Mouse (Mus musculus): ENCODE data around the gene Pla2g4e. TPM values are rescaled to one million over a fixed set of nuclear protein-coding genes. Genes with fewer than 3 reads are reported as not detected.

Gene Pla2g4e
- polyA plus RNA-seq, 1 experiment from 2014 or later, result 0.49 TPM

- no peak for ATAC-seq (replicated peaks; ENCODE audit: insufficient number of reproducible peaks, low FRiP score, low TSS enrichment)
- H3K4me2 ChIP-seq, result no peak overlapping the region
Observed at GRCm38 (mm10) chr2:120231642-120232041, 13.5 kb downstream of the Pla2g4e start.

GRCm38 (mm10) chr2:120214600-120214999 lies 30.5 kb downstream of the Pla2g4e start:
- H3K9me3 ChIP-seq (replicated peaks; ENCODE audit: control insufficient read depth, low read length), result no peaks in the 10 kb centered on the region
- no peak overlapping the region for H3K27ac ChIP-seq (ENCODE audit: low read depth, low read length)
- no peaks in the 10 kb centered on the region for H3K27me3 ChIP-seq (ENCODE audit: control insufficient read depth, insufficient read depth, low read length)
- no peak overlapping the region for H3K4me2 ChIP-seq
- 91% methylated on average over 5 of the region's 5 CpGs for WGBS (ENCODE audit: insufficient replicate concordance)
- no peak for ATAC-seq (replicated peaks; ENCODE audit: insufficient number of reproducible peaks, low FRiP score, low TSS enrichment)
- no peak overlapping the region for H3K9ac ChIP-seq (ENCODE audit: low read depth, low read length)
- H3K4me1 ChIP-seq (ENCODE audit: control insufficient read depth, insufficient read depth, low read length), result no peaks in the 10 kb centered on the region
- H3K4me3 ChIP-seq (ENCODE audit: low read depth, low read length), result no peak overlapping the region
- H3K36me3 ChIP-seq (ENCODE audit: control insufficient read depth, insufficient read depth, low read length), result no peaks in the 10 kb centered on the region

More at GRCm38 (mm10) chr2:120231642-120232041, 13.5 kb downstream of the Pla2g4e start:
- WGBS (ENCODE audit: insufficient replicate concordance), result 34% methylated on average over 3 of the region's 3 CpGs
- peaks cover 9% of the 10 kb centered on the region for H3K4me1 ChIP-seq (ENCODE audit: control insufficient read depth, insufficient read depth, low read length)
- H3K9me3 ChIP-seq (replicated peaks; ENCODE audit: control insufficient read depth, low read length), result no peaks in the 10 kb centered on the region
- H3K27me3 ChIP-seq (ENCODE audit: control insufficient read depth, insufficient read depth, low read length), result no peaks in the 10 kb centered on the region
- no peak overlapping the region for H3K9ac ChIP-seq (ENCODE audit: low read depth, low read length)
- no peaks in the 10 kb centered on the region for H3K36me3 ChIP-seq (ENCODE audit: control insufficient read depth, insufficient read depth, low read length)
- H3K27ac ChIP-seq (ENCODE audit: low read depth, low read length), result no peak overlapping the region
- H3K4me3 ChIP-seq (ENCODE audit: low read depth, low read length), result no peak overlapping the region

GRCm38 (mm10) chr2:120211448-120211847 lies 33.7 kb downstream of the Pla2g4e start:
- no peak overlapping the region for H3K4me2 ChIP-seq
- no peaks in the 10 kb centered on the region for H3K9me3 ChIP-seq (replicated peaks; ENCODE audit: control insufficient read depth, low read length)
- no peak overlapping the region for H3K27ac ChIP-seq (ENCODE audit: low read depth, low read length)
- H3K9ac ChIP-seq (ENCODE audit: low read depth, low read length), result no peak overlapping the region
- WGBS (ENCODE audit: insufficient replicate concordance), result 61% methylated on average over 2 of the region's 2 CpGs
- H3K4me1 ChIP-seq (ENCODE audit: control insufficient read depth, insufficient read depth, low read length), result no peaks in the 10 kb centered on the region
- H3K4me3 ChIP-seq (ENCODE audit: low read depth, low read length), result no peak overlapping the region
- H3K27me3 ChIP-seq (ENCODE audit: control insufficient read depth, insufficient read depth, low read length), result no peaks in the 10 kb centered on the region
- ATAC-seq (replicated peaks; ENCODE audit: insufficient number of reproducible peaks, low FRiP score, low TSS enrichment), result no peak
- no peaks in the 10 kb centered on the region for H3K36me3 ChIP-seq (ENCODE audit: control insufficient read depth, insufficient read depth, low read length)

GRCm38 (mm10) chr2:120207926-120208325 lies 37.2 kb downstream of the Pla2g4e start:
- no peaks in the 10 kb centered on the region for H3K27me3 ChIP-seq (ENCODE audit: control insufficient read depth, insufficient read depth, low read length)
- no peak overlapping the region for H3K4me2 ChIP-seq
- no peaks in the 10 kb centered on the region for H3K36me3 ChIP-seq (ENCODE audit: control insufficient read depth, insufficient read depth, low read length)
- no peaks in the 10 kb centered on the region for H3K4me1 ChIP-seq (ENCODE audit: control insufficient read depth, insufficient read depth, low read length)
- WGBS (ENCODE audit: insufficient replicate concordance), result 41% methylated on average over 7 of the region's 7 CpGs
- H3K9me3 ChIP-seq (replicated peaks; ENCODE audit: control insufficient read depth, low read length), result no peaks in the 10 kb centered on the region
- ATAC-seq (replicated peaks; ENCODE audit: insufficient number of reproducible peaks, low FRiP score, low TSS enrichment), result no peak
- H3K9ac ChIP-seq (ENCODE audit: low read depth, low read length), result no peak overlapping the region
- no peak overlapping the region for H3K4me3 ChIP-seq (ENCODE audit: low read depth, low read length)
- H3K27ac ChIP-seq (ENCODE audit: low read depth, low read length), result no peak overlapping the region

GRCm38 (mm10) chr2:120207028-120207427 lies 38.1 kb downstream of the Pla2g4e start:
- 68% methylated on average over 6 of the region's 6 CpGs for WGBS (ENCODE audit: insufficient replicate concordance)
- Histone ChIP-seq H3K36me3 (ENCODE audit: control insufficient read depth, insufficient read depth, low read length) (no peaks in the 10 kb centered on the region), H3K9me3 (replicated peaks; ENCODE audit: control insufficient read depth, low read length) (no peaks in the 10 kb centered on the region), H3K4me2 (no peak overlapping the region), H3K4me3 (ENCODE audit: low read depth, low read length) (no peak overlapping the region), H3K27me3 (ENCODE audit: control insufficient read depth, insufficient read depth, low read length) (no peaks in the 10 kb centered on the region), H3K9ac (ENCODE audit: low read depth, low read length) (no peak overlapping the region), H3K27ac (ENCODE audit: low read depth, low read length) (no peak overlapping the region), H3K4me1 (ENCODE audit: control insufficient read depth, insufficient read depth, low read length) (no peaks in the 10 kb centered on the region)
- ATAC-seq (replicated peaks; ENCODE audit: insufficient number of reproducible peaks, low FRiP score, low TSS enrichment), result no peak

- no peak overlapping the region for H3K27ac ChIP-seq (ENCODE audit: low read depth, low read length)
- no peak overlapping the region for H3K4me2 ChIP-seq
- H3K4me1 ChIP-seq (ENCODE audit: control insufficient read depth, insufficient read depth, low read length), result no peaks in the 10 kb centered on the region
- H3K9me3 ChIP-seq (replicated peaks; ENCODE audit: control insufficient read depth, low read length), result no peaks in the 10 kb centered on the region
- WGBS (ENCODE audit: insufficient replicate concordance), result 58% methylated on average over 3 of the region's 3 CpGs
- no peak for ATAC-seq (replicated peaks; ENCODE audit: insufficient number of reproducible peaks, low FRiP score, low TSS enrichment)
- H3K27me3 ChIP-seq (ENCODE audit: control insufficient read depth, insufficient read depth, low read length), result no peaks in the 10 kb centered on the region
- no peaks in the 10 kb centered on the region for H3K36me3 ChIP-seq (ENCODE audit: control insufficient read depth, insufficient read depth, low read length)
- H3K9ac ChIP-seq (ENCODE audit: low read depth, low read length), result no peak overlapping the region
- no peak overlapping the region for H3K4me3 ChIP-seq (ENCODE audit: low read depth, low read length)
Observed at GRCm38 (mm10) chr2:120203742-120204141, 41.4 kb downstream of the Pla2g4e start.

GRCm38 (mm10) chr2:120200077-120200476 lies 45.1 kb downstream of the Pla2g4e start:
- Histone ChIP-seq H3K27ac (ENCODE audit: low read depth, low read length) (no peak overlapping the region), H3K4me3 (ENCODE audit: low read depth, low read length) (no peak overlapping the region), H3K9me3 (replicated peaks; ENCODE audit: control insufficient read depth, low read length) (0 out of 2 replicates have a peak, but pooled peaks cover under 1% of the 10 kb centered on the region), H3K9ac (ENCODE audit: low read depth, low read length) (no peak overlapping the region), H3K36me3 (ENCODE audit: control insufficient read depth, insufficient read depth, low read length) (no peaks in the 10 kb centered on the region), H3K27me3 (ENCODE audit: control insufficient read depth, insufficient read depth, low read length) (no peaks in the 10 kb centered on the region), H3K4me2 (no peak overlapping the region), H3K4me1 (ENCODE audit: control insufficient read depth, insufficient read depth, low read length) (no peaks in the 10 kb centered on the region)
- 68% methylated on average over 7 of the region's 7 CpGs for WGBS (ENCODE audit: insufficient replicate concordance)
- no peak for ATAC-seq (replicated peaks; ENCODE audit: insufficient number of reproducible peaks, low FRiP score, low TSS enrichment)

GRCm38 (mm10) chr2:120188174-120188573 lies 57.0 kb downstream of the Pla2g4e start:
- ATAC-seq (replicated peaks; ENCODE audit: insufficient number of reproducible peaks, low FRiP score, low TSS enrichment), result no peak
- Histone ChIP-seq H3K36me3 (ENCODE audit: control insufficient read depth, insufficient read depth, low read length) (no peaks in the 10 kb centered on the region), H3K4me3 (ENCODE audit: low read depth, low read length) (no peak overlapping the region), H3K27me3 (ENCODE audit: control insufficient read depth, insufficient read depth, low read length) (no peaks in the 10 kb centered on the region), H3K27ac (ENCODE audit: low read depth, low read length) (no peak overlapping the region), H3K9ac (ENCODE audit: low read depth, low read length) (no peak overlapping the region), H3K9me3 (replicated peaks; ENCODE audit: control insufficient read depth, low read length) (no peaks in the 10 kb centered on the region), H3K4me1 (ENCODE audit: control insufficient read depth, insufficient read depth, low read length) (peaks cover 4% of the 10 kb centered on the region; the same call in 1 of the 2 replicates), H3K4me2 (no peak overlapping the region)
- 75% methylated on average over 4 of the region's 4 CpGs for WGBS (ENCODE audit: insufficient replicate concordance)

GRCm38 (mm10) chr2:120187583-120187982 lies 57.6 kb downstream of the Pla2g4e start:
- Histone ChIP-seq H3K9ac (ENCODE audit: low read depth, low read length) (no peak overlapping the region), H3K27ac (ENCODE audit: low read depth, low read length) (no peak overlapping the region), H3K4me1 (ENCODE audit: control insufficient read depth, insufficient read depth, low read length) (peaks cover 4% of the 10 kb centered on the region; the same call in 1 of the 2 replicates), H3K9me3 (replicated peaks; ENCODE audit: control insufficient read depth, low read length) (no peaks in the 10 kb centered on the region), H3K36me3 (ENCODE audit: control insufficient read depth, insufficient read depth, low read length) (no peaks in the 10 kb centered on the region), H3K4me2 (no peak overlapping the region), H3K27me3 (ENCODE audit: control insufficient read depth, insufficient read depth, low read length) (no peaks in the 10 kb centered on the region), H3K4me3 (ENCODE audit: low read depth, low read length) (no peak overlapping the region)
- no peak for ATAC-seq (replicated peaks; ENCODE audit: insufficient number of reproducible peaks, low FRiP score, low TSS enrichment)
- 78% methylated on average over 1 of the region's 1 CpGs for WGBS (ENCODE audit: insufficient replicate concordance)

All from heart, embryonic 11.5 days (tissue).